Mouse (Mus musculus): ENCODE measurements around the gene Gm3409. TPM values are rescaled to one million over a fixed set of nuclear protein-coding genes. Genes with fewer than 3 reads are reported as not detected.
"Not testable (repeated sequence)": the region's sequence is repeated elsewhere in the genome, so short reads cannot be mapped to it uniquely, and the experiment has no call there.

The Gm3409 gene
- total RNA-seq (2021): not detected
- long read RNA-seq, experiment 1: 0 reads
- long read RNA-seq, experiment 2: 0 reads

- intact Hi-C loops (cut with DNase I); DNase-seq (ENCODE audit: low spot score in 2 of 2): not testable (repeated sequence)
Measured at GRCm38 (mm10) chr5:146537347-146537746, at the start of gene Gm3409. Gene Gm3409 (plus strand): TSS chr5:146537647.

- intact Hi-C loops (cut with DNase I): not testable (repeated sequence)
- DNase-seq (ENCODE audit: low spot score in 2 of 2): peak in 1 of 2 experiments; percentile 53
Measured at GRCm38 (mm10) chr5:146488959-146489358, 48.5 kb upstream of the Gm3409 start.

- intact Hi-C loops (cut with DNase I); DNase-seq (ENCODE audit: low spot score in 2 of 2): not testable (repeated sequence)
Measured at GRCm38 (mm10) chr5:146491063-146491462, 46.4 kb upstream of the Gm3409 start, which contains the start of gene Gm6370. Gene Gm6370 (plus strand): TSS chr5:146491363.

GRCm38 (mm10) chr5:146502099-146502498 lies 35.3 kb upstream of the Gm3409 start, which contains the start of gene 4930449I24Rik:
Gene 4930449I24Rik (plus strand): TSS chr5:146502399.
- intact Hi-C loops (cut with DNase I): not testable (repeated sequence)

GRCm38 (mm10) chr5:146513823-146514222 lies 23.6 kb upstream of the Gm3409 start, which contains the start of gene Gm3402:
Gene Gm3402 (plus strand): TSS chr5:146514123.
- DNase-seq (ENCODE audit: low spot score in 2 of 2); intact Hi-C loops (cut with DNase I): not testable (repeated sequence)

More at GRCm38 (mm10) chr5:146502099-146502498, 35.3 kb upstream of the Gm3409 start, which contains the start of gene 4930449I24Rik:
- DNase-seq (ENCODE audit: low spot score in 2 of 2): not testable (repeated sequence)

GRCm38 (mm10) chr5:146525501-146525900 lies 11.9 kb upstream of the Gm3409 start, which contains the start of gene Gm3404:
Gene Gm3404 (plus strand): TSS chr5:146525801.
- intact Hi-C loops (cut with DNase I): not testable (repeated sequence)

GRCm38 (mm10) chr5:146555836-146556235 lies 18.4 kb downstream of the Gm3409 start, which contains the start of gene Gm3415:
Gene Gm3415 (plus strand): TSS chr5:146556136.
- DNase-seq (ENCODE audit: low spot score in 2 of 2); intact Hi-C loops (cut with DNase I): not testable (repeated sequence)

More at GRCm38 (mm10) chr5:146525501-146525900, 11.9 kb upstream of the Gm3409 start, which contains the start of gene Gm3404:
- not testable (repeated sequence) for DNase-seq (ENCODE audit: low spot score in 2 of 2)

- DNase-seq (ENCODE audit: low spot score in 2 of 2): no peak
- intact Hi-C loops (cut with DNase I): no loop called here
Measured at GRCm38 (mm10) chr5:146564259-146564658, 26.8 kb downstream of the Gm3409 start.

GRCm38 (mm10) chr5:146567054-146567453 lies 29.6 kb downstream of the Gm3409 start:
- intact Hi-C loops (cut with DNase I): no loop called here
- DNase-seq (ENCODE audit: low spot score in 2 of 2): no peak

- DNase-seq (ENCODE audit: low spot score in 2 of 2); intact Hi-C loops (cut with DNase I): not testable (repeated sequence)
Measured at GRCm38 (mm10) chr5:146570179-146570578, 32.7 kb downstream of the Gm3409 start.

GRCm38 (mm10) chr5:146571830-146572734 lies 34.6 kb downstream of the Gm3409 start:
- peak in 1 of 2 experiments; percentile 70 for DNase-seq (ENCODE audit: low spot score in 2 of 2)
- intact Hi-C loops (cut with DNase I): not testable (repeated sequence)

- DNase-seq (ENCODE audit: low spot score in 2 of 2); intact Hi-C loops (cut with DNase I): not testable (repeated sequence)
Measured at GRCm38 (mm10) chr5:146572735-146573042, 35.2 kb downstream of the Gm3409 start.

GRCm38 (mm10) chr5:146576668-146577067 lies 39.2 kb downstream of the Gm3409 start:
- intact Hi-C loops (cut with DNase I): no loop called here
- no peak for DNase-seq (ENCODE audit: low spot score in 2 of 2)

- intact Hi-C loops (cut with DNase I): loop anchor here (5.0 kb wide), 3 partner anchors 43 to 88 kb away; no protein-coding TSS in a partner anchor
Measured at GRCm38 (mm10) chr5:146584156-146584477, 46.7 kb downstream of the Gm3409 start.

GRCm38 (mm10) chr5:146584478-146585306 lies 47.2 kb downstream of the Gm3409 start, which contains the start of gene Gpr12:
Gene Gpr12 (minus strand): TSS chr5:146585239.
- DNase-seq (ENCODE audit: low spot score in 2 of 2): peak in 1 of 2 experiments; percentile 52
- intact Hi-C loops (cut with DNase I): loop anchor here (5.0 kb wide), 3 partner anchors 43 to 88 kb away; no protein-coding TSS in a partner anchor

More at GRCm38 (mm10) chr5:146584156-146584477, 46.7 kb downstream of the Gm3409 start:
- DNase-seq (ENCODE audit: low spot score in 2 of 2): no peak

GRCm38 (mm10) chr5:146585307-146585651 lies 47.8 kb downstream of the Gm3409 start:
- intact Hi-C loops (cut with DNase I): no loop called here
- DNase-seq (ENCODE audit: low spot score in 2 of 2): no peak

GRCm38 (mm10) chr5:146586357-146587070 lies 49.1 kb downstream of the Gm3409 start:
- intact Hi-C loops (cut with DNase I): no loop called here
- DNase-seq (ENCODE audit: low spot score in 2 of 2): no peak

Measured in left cerebral cortex, postnatal 14 days (tissue).